Comparison of ENCODE assay signal across 9 mouse cellular contexts in the genomic region with DNA sequence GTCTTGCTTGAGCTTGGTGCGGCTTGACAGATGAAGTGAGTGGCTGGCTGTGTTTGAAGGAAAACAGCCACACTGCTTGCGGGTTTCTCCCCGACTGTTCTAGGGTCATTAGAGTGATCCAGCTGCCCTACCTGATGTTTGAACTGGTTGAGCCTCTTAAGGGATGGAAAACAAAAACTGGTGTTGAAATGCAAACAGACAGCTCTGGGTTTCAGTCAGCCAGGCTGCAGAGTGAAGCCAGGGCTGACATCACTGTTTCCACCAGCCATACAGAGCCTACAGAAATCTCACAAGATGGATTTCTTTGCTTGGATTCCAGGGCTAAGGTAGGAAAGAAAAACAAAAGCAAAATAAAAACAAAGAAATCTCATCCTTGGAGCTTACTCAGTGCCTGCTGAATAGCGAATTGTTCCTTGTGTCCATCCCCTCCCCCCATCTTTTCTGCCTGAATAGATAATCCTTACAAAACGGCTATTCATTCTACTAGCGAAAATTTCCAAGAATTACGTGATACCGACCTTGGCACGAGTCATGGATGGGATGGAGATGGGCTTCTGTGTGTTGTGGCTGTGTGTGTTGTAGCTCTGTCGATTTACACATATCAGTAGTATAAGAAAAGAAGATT. TPM values are rescaled to one million over a fixed set of nuclear protein-coding genes. Genes with fewer than 3 reads are reported as not detected.
A peak's percentile ranks its signal among the peaks of the same experiment; 100 is the strongest.
DNase-seq lines count a peak whose midpoint lies in the region; ATAC-seq and TF ChIP-seq lines count a peak whose summit lies in the region.
"Had no signal": no experiment of that assay in that cellular context is flagged by ENCODE, and none has a peak within 500 bp of the region (broad histone marks: within the 10 kb centered on the region; RNA-seq: fewer than 3 reads in every experiment).

No protein-coding gene starts in this region.

- 52% methylated on average over 10 of the region's 10 CpGs for WGBS in limb, embryonic 10.5 days
- 24% methylated on average over 10 of the region's 10 CpGs for WGBS in midbrain, postnatal 0 days

- no peak overlapping the region for H3K9ac ChIP-seq in midbrain, postnatal 0 days (replicated peaks; ENCODE audit: low read length, poor library complexity, severe bottlenecking)

- H3K4me2 ChIP-seq in midbrain, postnatal 0 days (ENCODE audit: low read depth, low read length, poor library complexity, severe bottlenecking) = no peak overlapping the region

- H3K36me3 ChIP-seq in limb, embryonic 10.5 days = no peaks in the 10 kb centered on the region
- H3K36me3 ChIP-seq in midbrain, postnatal 0 days (ENCODE audit: insufficient read depth, low read length) = no peaks in the 10 kb centered on the region

- 0 out of 2 replicates have a peak, but pooled peaks have one; percentile 49 for ATAC-seq in midbrain, postnatal 0 days (ENCODE audit: low FRiP score)

- H3K27me3 ChIP-seq in limb, embryonic 10.5 days (ENCODE audit: low read depth, poor library complexity, severe bottlenecking) = no peaks in the 10 kb centered on the region
- no peaks in the 10 kb centered on the region for H3K27me3 ChIP-seq in midbrain, postnatal 0 days (ENCODE audit: insufficient read depth, low read length)

- no peak for TF ChIP-seq CTCF in layer of hippocampus, adult 2 months (conservative IDR thresholded peaks at IDR 0.05)
- no peak for TF ChIP-seq CTCF in midbrain, postnatal 0 days (IDR thresholded peaks at IDR 0.05)

- peak in 1 of 2 experiments; percentile 13 for DNase-seq in layer of hippocampus, adult 2 months (ENCODE audit: low spot score in 2 of 2)
- no peak for DNase-seq in layer of hippocampus, postnatal 10 days (ENCODE audit: low spot score in 2 of 2)
- peak; percentile 68 for DNase-seq in embryo, embryonic 10.5 days (ENCODE audit: low spot score)
- peak; percentile 43 for DNase-seq in limb, embryonic 10.5 days (ENCODE audit: low spot score)
- peak; percentile 30 for DNase-seq in midbrain, postnatal 0 days (ENCODE audit: low spot score)
- no peak for DNase-seq in urinary bladder, postnatal 4 days (ENCODE audit: low spot score in 2 of 2)
- no peak for DNase-seq in ovary, adult 18-20 months (ENCODE audit: low spot score)
- no peak for DNase-seq in right cerebral cortex, postnatal 36 days (ENCODE audit: low spot score in 2 of 2)
- DNase-seq: kidney, adult 18-20 months had no signal

- no peak overlapping the region for H3K4me3 ChIP-seq in layer of hippocampus, adult 2 months
- no peak overlapping the region for H3K4me3 ChIP-seq in limb, embryonic 10.5 days
- H3K4me3 ChIP-seq in midbrain, postnatal 0 days (ENCODE audit: low read depth, low read length) = no peak overlapping the region

- peak overlapping the region; percentile 69 for H3K27ac ChIP-seq in layer of hippocampus, adult 2 months
- peak overlapping the region; percentile 54; the same call in 1 of the 2 replicates for H3K27ac ChIP-seq in limb, embryonic 10.5 days
- no peak overlapping the region for H3K27ac ChIP-seq in midbrain, postnatal 0 days (ENCODE audit: low read depth, low read length)

- H3K4me1 ChIP-seq in limb, embryonic 10.5 days = peaks cover 19% of the 10 kb centered on the region
- H3K4me1 ChIP-seq in midbrain, postnatal 0 days (ENCODE audit: insufficient read depth, low read length) = 0 out of 2 replicates have a peak, but pooled peaks cover 4% of the 10 kb centered on the region

- no peaks in the 10 kb centered on the region for H3K9me3 ChIP-seq in limb, embryonic 10.5 days (replicated peaks)
- no peaks in the 10 kb centered on the region for H3K9me3 ChIP-seq in midbrain, postnatal 0 days (ENCODE audit: low read length)

RNA-seq across cellular contexts. Expression of a gene that starts 37.4 kb away (rescaled TPM):
- total RNA-seq in layer of hippocampus, adult 2 months (2021) = 10 to 100 TPM; 34.6 to 37.9 TPM
- 10 to 100 TPM; 26.5 to 28.9 TPM for total RNA-seq in layer of hippocampus, postnatal 10 days (2021)
- polyA plus RNA-seq in limb, embryonic 10.5 days (2016; fragmentation: Nextera tagmentation; extraction: Ambion mirVana) = 31.2 and 32.4 TPM in 2 replicates
- total RNA-seq in midbrain, postnatal 0 days (2014; rRNA removed) = 31.2 and 35.5 TPM in 2 replicates
- polyA plus RNA-seq in midbrain, postnatal 0 days (2015; fragmentation: Nextera tagmentation; extraction: Ambion mirVana) = 19.0 and 22.1 TPM in 2 replicates

Comparison
In these comparisons a context has a peak if more than half of its experiments do, and no peak if none do; other contexts are left out.
1. DNase-seq: peak in embryo, embryonic 10.5 days (single experiment), limb, embryonic 10.5 days (single experiment) and midbrain, postnatal 0 days (single experiment); none in layer of hippocampus, postnatal 10 days (0 of 2), urinary bladder, postnatal 4 days (0 of 2), ovary, adult 18-20 months (single experiment) and right cerebral cortex, postnatal 36 days (0 of 2).